Mouse (Mus musculus): Measurements from ENCODE around the gene Gpm6b.
A peak's percentile ranks its signal among the peaks of the same experiment; 100 is the strongest.

Gene Gpm6b

GRCm38 (mm10) chrX:166356276-166356675, 117.6 kb downstream of the Gpm6b start:
- no peak for DNase-seq (ENCODE audit: low read depth)

GRCm38 (mm10) chrX:166358955-166359354, 120.2 kb downstream of the Gpm6b start:
- DNase-seq (ENCODE audit: low read depth): no peak

GRCm38 (mm10) chrX:166359927-166360440, 121.3 kb downstream of the Gpm6b start:
- no peak for DNase-seq (ENCODE audit: low read depth)

GRCm38 (mm10) chrX:166360455-166360854, 121.7 kb downstream of the Gpm6b start:
- DNase-seq (ENCODE audit: low read depth): no peak

- no peak for DNase-seq (ENCODE audit: low read depth)
Observed at GRCm38 (mm10) chrX:166365458-166366213, 126.9 kb downstream of the Gpm6b start.

GRCm38 (mm10) chrX:166376681-166377328, 138.1 kb downstream of the Gpm6b start:
- DNase-seq (ENCODE audit: low read depth): no peak

- no peak for DNase-seq (ENCODE audit: low read depth)
Observed at GRCm38 (mm10) chrX:166378652-166379051, 139.9 kb downstream of the Gpm6b start.

- DNase-seq (ENCODE audit: low read depth): no peak
Observed at GRCm38 (mm10) chrX:166383606-166384005, 144.9 kb downstream of the Gpm6b start.

- peak; percentile 59 for DNase-seq (ENCODE audit: low read depth)
Observed at GRCm38 (mm10) chrX:166384935-166385334, 146.2 kb downstream of the Gpm6b start.

- DNase-seq (ENCODE audit: low read depth): no peak
Observed at GRCm38 (mm10) chrX:166386656-166387055, 147.9 kb downstream of the Gpm6b start.

GRCm38 (mm10) chrX:166393753-166394152, 155.0 kb downstream of the Gpm6b start:
- peak; percentile 2 for DNase-seq (ENCODE audit: low read depth)

GRCm38 (mm10) chrX:166407865-166408264, 169.2 kb downstream of the Gpm6b start:
- no peak for DNase-seq (ENCODE audit: low read depth)

- DNase-seq (ENCODE audit: low read depth): peak; percentile 31
Observed at GRCm38 (mm10) chrX:166416196-166416595, 177.5 kb downstream of the Gpm6b start.

- no peak for DNase-seq (ENCODE audit: low read depth)
Observed at GRCm38 (mm10) chrX:166434812-166435211, 196.1 kb downstream of the Gpm6b start.

All from NIH3T3 (cell line).